Mouse (Mus musculus) cortical plate, adult 2 months (tissue): ENCODE data around the gene Hspa12a. TPM values are rescaled to one million over a fixed set of nuclear protein-coding genes. Genes with fewer than 3 reads are reported as not detected.
A peak's percentile ranks its signal among the peaks of the same experiment; 100 is the strongest.
"Not testable (repeated sequence)": the region's sequence is repeated elsewhere in the genome, so short reads cannot be mapped to it uniquely, and the experiment has no call there.

Source experiments
- H3K27ac ChIP-seq: fragments of 200-500 bp; 2 replicates; pipeline ENCODE4 v1.5.1; 2012; ENCODE audit warnings: low read length, control low read depth, inconsistent platforms; ENCODE audit not compliant: insufficient read depth
- H3K4me1 ChIP-seq: fragments of 200-500 bp; 2 replicates; pipeline ENCODE4 v1.6.1; 2011; ENCODE audit warnings: low read length; ENCODE audit not compliant: control insufficient read depth, insufficient read depth
- H3K4me3 ChIP-seq: fragments of 200-500 bp; 2 replicates; pipeline ENCODE4 v1.5.1; 2011; ENCODE audit warnings: mild to moderate bottlenecking, low read length, control low read depth; ENCODE audit not compliant: insufficient read depth
- CTCF ChIP-seq: fragments of 200-500 bp; IDR thresholded peaks from 2 replicates; pipeline ENCODE4 v1.5.1; 2011; ENCODE audit warnings: mild to moderate bottlenecking, control low read depth, low read length; ENCODE audit not compliant: insufficient read depth; ENCODE audit errors: extremely low read depth
- POLR2A ChIP-seq: fragments of 200-500 bp; IDR thresholded peaks from 2 replicates; pipeline ENCODE4 v1.6.1; 2011; ENCODE audit warnings: mild to moderate bottlenecking, low read length, control low read depth; ENCODE audit not compliant: insufficient read depth; ENCODE audit errors: extremely low read depth
- polyA plus RNA-seq: library from polyadenylated mRNA; depleted of rRNA; stranded (reverse); fragments of >200 nt; gene quantifications from 2 replicates; pipeline ENCODE4 v1.2.3, GENCODE M21; 2012

Hspa12a gene
- polyA plus RNA-seq, 1 experiment: 122 TPM

- Histone ChIP-seq H3K27ac (no peak overlapping the region), H3K4me3 (no peak overlapping the region), H3K4me1 (no peaks in the 10 kb centered on the region)
- peak; percentile 68 for TF ChIP-seq CTCF
- no peak for TF ChIP-seq POLR2A
Observed at GRCm38 (mm10) chr19:58911386-58911785, 32.1 kb downstream of the Hspa12a start.

DNA sequence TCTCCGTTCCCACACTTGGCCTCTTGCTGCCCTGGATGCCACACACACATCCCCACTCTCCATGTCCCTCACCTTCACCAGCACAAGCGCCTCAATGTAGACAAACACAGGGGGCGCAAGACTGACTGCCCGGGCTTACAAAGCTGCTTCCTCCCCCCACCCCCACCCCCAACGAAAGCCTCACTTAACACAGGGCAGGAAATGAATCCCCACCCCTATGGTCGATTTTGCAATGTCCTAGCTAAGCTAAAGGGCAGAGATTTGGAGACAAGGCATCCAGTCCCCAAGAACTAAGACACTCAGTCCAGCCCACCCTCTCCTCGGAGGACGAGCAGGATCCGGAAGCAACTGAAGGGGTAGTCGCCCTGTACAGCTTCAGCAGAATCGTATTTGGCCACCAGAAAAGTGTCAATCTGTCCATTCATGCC lies 32.5 kb downstream of the Hspa12a start:
- Histone ChIP-seq H3K27ac (no peak overlapping the region), H3K4me3 (no peak overlapping the region), H3K4me1 (no peaks in the 10 kb centered on the region)
- TF ChIP-seq POLR2A (no peak), CTCF (no peak)

- H3K4me1 ChIP-seq: no peaks in the 10 kb centered on the region
- TF ChIP-seq CTCF (no peak), POLR2A (no peak)
- H3K4me3 ChIP-seq: no peak overlapping the region
- H3K27ac ChIP-seq: no peak overlapping the region
Observed at GRCm38 (mm10) chr19:58908018-58908417, 35.4 kb downstream of the Hspa12a start.

- Histone ChIP-seq H3K4me3 (no peak overlapping the region), H3K4me1 (no peaks in the 10 kb centered on the region), H3K27ac (no peak overlapping the region)
- 0 out of 2 replicates have a peak, but pooled peaks have one; percentile 7 for TF ChIP-seq CTCF
- TF ChIP-seq POLR2A: no peak
Observed at GRCm38 (mm10) chr19:58906685-58907084, 36.8 kb downstream of the Hspa12a start.

DNA sequence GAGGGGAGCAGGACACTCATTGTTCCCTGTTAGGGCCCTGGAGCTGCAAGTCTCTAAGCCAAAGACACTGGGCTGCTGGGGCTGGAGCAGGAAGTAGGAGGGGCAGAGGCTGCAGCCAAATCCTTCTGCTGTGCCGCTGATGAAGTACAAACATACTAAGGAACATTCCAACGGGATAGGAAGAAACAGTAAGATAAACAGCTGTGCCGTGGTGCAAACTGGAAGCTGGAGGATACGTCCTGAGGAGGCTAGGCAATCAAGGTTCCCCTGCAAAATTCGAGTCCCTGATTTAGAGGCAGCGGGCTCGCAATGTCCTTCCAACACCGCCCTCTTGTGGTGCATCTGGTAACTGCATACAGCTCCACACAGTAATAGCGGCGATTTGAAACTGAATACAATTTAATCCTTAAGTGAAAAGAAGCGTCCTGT lies 39.5 kb downstream of the Hspa12a start:
- Histone ChIP-seq H3K4me3 (no peak overlapping the region), H3K27ac (no peak overlapping the region)

DNA sequence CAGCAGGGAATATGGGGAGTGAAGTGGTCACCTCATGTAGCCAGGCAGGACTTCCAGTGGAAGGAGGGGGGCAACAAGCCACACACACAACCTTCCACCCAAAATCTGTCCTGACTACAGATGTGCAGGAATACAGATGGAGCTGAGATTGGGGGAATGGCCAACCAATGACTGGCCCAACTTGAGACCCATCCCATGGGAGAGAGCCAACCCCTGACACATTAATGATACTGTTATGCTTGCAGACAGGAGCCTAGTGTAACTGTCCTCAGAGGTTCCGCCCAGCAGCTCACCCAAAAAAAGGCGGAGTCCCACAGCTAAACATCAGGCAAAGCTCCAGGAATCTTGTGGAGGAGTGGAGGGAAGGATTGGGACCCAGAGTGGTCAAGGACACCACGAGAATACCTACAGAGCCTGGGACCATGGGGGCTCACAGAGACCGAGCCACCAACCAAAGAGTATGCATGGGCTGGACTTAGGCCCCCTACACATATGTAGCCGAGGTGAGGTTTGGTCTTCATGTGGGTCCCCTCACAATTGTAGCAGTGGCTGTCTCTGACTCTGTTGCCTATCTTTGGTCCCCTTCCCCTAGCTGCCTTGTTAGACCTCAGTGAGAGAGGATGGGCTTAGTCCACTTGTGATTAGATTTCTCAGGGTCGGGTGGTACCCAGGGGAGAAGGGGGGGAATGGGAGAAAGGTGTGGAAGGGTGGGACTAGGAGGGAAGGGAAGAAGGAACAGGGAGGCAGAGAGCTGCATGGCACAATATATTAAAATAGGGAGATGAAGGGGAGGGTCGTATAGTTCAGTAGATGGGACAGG lies 40.2 kb downstream of the Hspa12a start:
- TF ChIP-seq POLR2A: no peak
- no peak for TF ChIP-seq CTCF
- Histone ChIP-seq H3K27ac (no peak overlapping the region), H3K4me1 (no peaks in the 10 kb centered on the region), H3K4me3 (no peak overlapping the region)

More for the DNA sequence above, 39.5 kb downstream of the Hspa12a start:
- no peak for TF ChIP-seq POLR2A
- TF ChIP-seq CTCF: peak; percentile 96
- no peaks in the 10 kb centered on the region for H3K4me1 ChIP-seq

- not testable (repeated sequence) for H3K4me1 ChIP-seq
Observed at GRCm38 (mm10) chr19:58900471-58900870, 43.0 kb downstream of the Hspa12a start.

GRCm38 (mm10) chr19:58896216-58896615 lies 47.2 kb downstream of the Hspa12a start:
- Histone ChIP-seq H3K4me3 (no peak overlapping the region), H3K4me1 (peaks cover 3% of the 10 kb centered on the region; the same call in 1 of the 2 replicates), H3K27ac (no peak overlapping the region)
- TF ChIP-seq POLR2A (no peak), CTCF (no peak)

More at GRCm38 (mm10) chr19:58900471-58900870, 43.0 kb downstream of the Hspa12a start:
- H3K4me3 ChIP-seq, H3K27ac ChIP-seq: not testable (repeated sequence)

GRCm38 (mm10) chr19:58889306-58890038 lies 54.0 kb downstream of the Hspa12a start:
- Histone ChIP-seq H3K27ac (no peak overlapping the region), H3K4me3 (no peak overlapping the region), H3K4me1 (0 out of 2 replicates have a peak, but pooled peaks cover 2% of the 10 kb centered on the region)
- TF ChIP-seq POLR2A: no peak
- no peak for TF ChIP-seq CTCF

- H3K27ac ChIP-seq: no peak overlapping the region
- H3K4me1 ChIP-seq: no peaks in the 10 kb centered on the region
- TF ChIP-seq POLR2A: no peak
- TF ChIP-seq CTCF: no peak
- no peak overlapping the region for H3K4me3 ChIP-seq
Observed at GRCm38 (mm10) chr19:58886467-58886866, 57.0 kb downstream of the Hspa12a start.
